Mouse (Mus musculus): ENCODE measurements around the gene Olfr1107. TPM values are rescaled to one million over a fixed set of nuclear protein-coding genes. Genes with fewer than 3 reads are reported as not detected.

The Olfr1107 gene
- polyA plus RNA-seq (2015; fragmentation: Illumina TruSeq; extraction: RNeasy Lipid Tissue Mini Kit (QIAGEN cat#74804); ENCODE audit: low read depth, low replicate concordance): not detected

GRCm38 (mm10) chr2:87075717-87076116, at the start of gene Olfr1107:
TSS of gene Olfr1107 (minus strand) at chr2:87075817.

GRCm38 (mm10) chr2:87114467-87114866, 38.9 kb upstream of the Olfr1107 start, which contains the start of gene Olfr259:
TSS of gene Olfr259 (minus strand) at chr2:87114567.

GRCm38 (mm10) chr2:87095908-87096307, 20.3 kb upstream of the Olfr1107 start, which contains the start of gene Olfr1109:
TSS of gene Olfr1109 (minus strand) at chr2:87096008.

GRCm38 (mm10) chr2:87052173-87052572, 23.4 kb downstream of the Olfr1107 start, which contains the start of gene Olfr1106:
TSS of gene Olfr1106 (minus strand) at chr2:87052273.

GRCm38 (mm10) chr2:87036431-87036830, 39.2 kb downstream of the Olfr1107 start, which contains the start of gene Olfr1105:
TSS of gene Olfr1105 (minus strand) at chr2:87036531.

GRCm38 (mm10) chr2:87026980-87027379, 48.6 kb downstream of the Olfr1107 start, which contains the start of gene Olfr1104:
TSS of gene Olfr1104 (minus strand) at chr2:87027080.

Other genes with a start within 250 kb of the Olfr1107 start
- not detected for gene Olfr1095, start 224.1 kb downstream of the Olfr1107 start, polyA plus RNA-seq (2015; fragmentation: Illumina TruSeq; extraction: RNeasy Lipid Tissue Mini Kit (QIAGEN cat#74804); ENCODE audit: low read depth, low replicate concordance)
- not detected for gene Gm13723, start 201.0 kb downstream of the Olfr1107 start, polyA plus RNA-seq (2015; fragmentation: Illumina TruSeq; extraction: RNeasy Lipid Tissue Mini Kit (QIAGEN cat#74804); ENCODE audit: low read depth, low replicate concordance)
- gene Olfr1097, start 183.6 kb downstream of the Olfr1107 start, polyA plus RNA-seq (2015; fragmentation: Illumina TruSeq; extraction: RNeasy Lipid Tissue Mini Kit (QIAGEN cat#74804); ENCODE audit: low read depth, low replicate concordance): not detected
- not detected for gene Olfr1098, start 151.3 kb downstream of the Olfr1107 start, polyA plus RNA-seq (2015; fragmentation: Illumina TruSeq; extraction: RNeasy Lipid Tissue Mini Kit (QIAGEN cat#74804); ENCODE audit: low read depth, low replicate concordance)
- not detected for gene Olfr1099, start 115.1 kb downstream of the Olfr1107 start, polyA plus RNA-seq (2015; fragmentation: Illumina TruSeq; extraction: RNeasy Lipid Tissue Mini Kit (QIAGEN cat#74804); ENCODE audit: low read depth, low replicate concordance)
- not detected for gene Olfr1100, start 95.9 kb downstream of the Olfr1107 start, polyA plus RNA-seq (2015; fragmentation: Illumina TruSeq; extraction: RNeasy Lipid Tissue Mini Kit (QIAGEN cat#74804); ENCODE audit: low read depth, low replicate concordance)
- gene Olfr1101, start 84.6 kb downstream of the Olfr1107 start, polyA plus RNA-seq (2015; fragmentation: Illumina TruSeq; extraction: RNeasy Lipid Tissue Mini Kit (QIAGEN cat#74804); ENCODE audit: low read depth, low replicate concordance): not detected
- gene Olfr1102, start 77.4 kb downstream of the Olfr1107 start, polyA plus RNA-seq (2015; fragmentation: Illumina TruSeq; extraction: RNeasy Lipid Tissue Mini Kit (QIAGEN cat#74804); ENCODE audit: low read depth, low replicate concordance): not detected
- not detected for gene Olfr1104, start 48.7 kb downstream of the Olfr1107 start, polyA plus RNA-seq (2015; fragmentation: Illumina TruSeq; extraction: RNeasy Lipid Tissue Mini Kit (QIAGEN cat#74804); ENCODE audit: low read depth, low replicate concordance)
- not detected for gene Olfr1105, start 39.3 kb downstream of the Olfr1107 start, polyA plus RNA-seq (2015; fragmentation: Illumina TruSeq; extraction: RNeasy Lipid Tissue Mini Kit (QIAGEN cat#74804); ENCODE audit: low read depth, low replicate concordance)
- not detected for gene Olfr1106, start 23.5 kb downstream of the Olfr1107 start, polyA plus RNA-seq (2015; fragmentation: Illumina TruSeq; extraction: RNeasy Lipid Tissue Mini Kit (QIAGEN cat#74804); ENCODE audit: low read depth, low replicate concordance)
- not detected for gene Olfr1109, start 20.2 kb upstream of the Olfr1107 start, polyA plus RNA-seq (2015; fragmentation: Illumina TruSeq; extraction: RNeasy Lipid Tissue Mini Kit (QIAGEN cat#74804); ENCODE audit: low read depth, low replicate concordance)
- gene Olfr259, start 38.8 kb upstream of the Olfr1107 start, polyA plus RNA-seq (2015; fragmentation: Illumina TruSeq; extraction: RNeasy Lipid Tissue Mini Kit (QIAGEN cat#74804); ENCODE audit: low read depth, low replicate concordance): not detected
- not detected for gene Olfr1110, start 64.5 kb upstream of the Olfr1107 start, polyA plus RNA-seq (2015; fragmentation: Illumina TruSeq; extraction: RNeasy Lipid Tissue Mini Kit (QIAGEN cat#74804); ENCODE audit: low read depth, low replicate concordance)
- gene Olfr1111, start 76.8 kb upstream of the Olfr1107 start, polyA plus RNA-seq (2015; fragmentation: Illumina TruSeq; extraction: RNeasy Lipid Tissue Mini Kit (QIAGEN cat#74804); ENCODE audit: low read depth, low replicate concordance): not detected
- gene Olfr1112, start 112.0 kb upstream of the Olfr1107 start, polyA plus RNA-seq (2015; fragmentation: Illumina TruSeq; extraction: RNeasy Lipid Tissue Mini Kit (QIAGEN cat#74804); ENCODE audit: low read depth, low replicate concordance): not detected
- not detected for gene Olfr1113, start 133.2 kb upstream of the Olfr1107 start, polyA plus RNA-seq (2015; fragmentation: Illumina TruSeq; extraction: RNeasy Lipid Tissue Mini Kit (QIAGEN cat#74804); ENCODE audit: low read depth, low replicate concordance)
- not detected for gene Olfr1115, start 172.2 kb upstream of the Olfr1107 start, polyA plus RNA-seq (2015; fragmentation: Illumina TruSeq; extraction: RNeasy Lipid Tissue Mini Kit (QIAGEN cat#74804); ENCODE audit: low read depth, low replicate concordance)
- gene Olfr1116, start 191.7 kb upstream of the Olfr1107 start, polyA plus RNA-seq (2015; fragmentation: Illumina TruSeq; extraction: RNeasy Lipid Tissue Mini Kit (QIAGEN cat#74804); ENCODE audit: low read depth, low replicate concordance): not detected
- gene Olfr1118, start 231.8 kb upstream of the Olfr1107 start, polyA plus RNA-seq (2015; fragmentation: Illumina TruSeq; extraction: RNeasy Lipid Tissue Mini Kit (QIAGEN cat#74804); ENCODE audit: low read depth, low replicate concordance): not detected